Mouse (Mus musculus) thymus, postnatal 0 days (tissue): ENCODE measurements around the gene Ror1. TPM values are rescaled to one million over a fixed set of nuclear protein-coding genes. Genes with fewer than 3 reads are reported as not detected.

Experiments used
- DNase-seq: peaks from one replicate; pipeline ENCODE4 v3.0.0-alpha.2; 2015; ENCODE audit warnings: low spot score
- polyA plus RNA-seq: library from polyadenylated mRNA; unstranded; fragments of >200 nt; fragmentation: Nextera tagmentation; extraction: Ambion mirVana; gene quantifications from 2 replicates; pipeline ENCODE4 v1.2.1, GENCODE M21; 2015

Ror1 gene
- polyA plus RNA-seq, 1 experiment from 2014 or later, result 2.6 TPM

- no peak for DNase-seq
Observed at GRCm38 (mm10) chr4:100462493-100463120, 367.0 kb downstream of the Ror1 start.

DNA sequence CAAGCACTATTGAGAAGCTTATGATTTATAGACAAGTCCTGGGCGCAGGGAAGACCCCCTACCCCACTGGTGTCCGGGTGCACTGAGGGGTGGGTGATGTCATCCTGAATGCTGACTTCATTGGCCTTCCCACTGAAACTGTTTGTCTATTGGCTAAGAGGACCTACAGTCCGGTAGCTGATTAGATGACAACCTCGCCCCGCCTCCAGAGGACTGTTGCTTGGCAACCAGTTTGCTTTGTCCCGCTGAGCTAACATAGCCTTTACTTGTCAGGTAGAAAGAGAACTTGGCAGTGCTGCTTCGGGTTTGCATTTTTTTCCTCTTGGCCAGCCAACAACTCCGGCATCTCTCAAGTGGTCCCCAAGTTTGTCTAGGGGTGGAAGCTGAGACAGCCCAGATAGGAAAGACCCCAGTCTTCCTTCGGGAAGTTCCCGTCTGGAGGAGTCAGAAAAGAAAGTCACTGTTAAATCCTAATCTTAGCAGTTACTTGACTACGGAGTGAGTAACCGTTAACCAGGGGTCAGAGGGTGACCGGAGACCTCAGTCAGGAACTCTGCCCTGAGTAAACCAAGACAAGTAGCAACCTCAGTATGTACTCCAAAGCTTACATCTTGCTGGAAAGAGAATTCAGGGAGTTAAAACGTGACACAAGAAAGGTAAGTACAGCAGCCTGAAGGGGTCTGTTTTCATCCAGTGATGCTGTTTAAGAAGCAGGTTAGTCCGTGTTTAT lies 383.2 kb downstream of the Ror1 start, which contains the start of gene Ube2u:
Gene Ube2u, plus strand, starts transcription at position 258 of the 730 bp plus-strand sequence.
- DNase-seq, result no peak

- DNase-seq, result no peak
Observed at GRCm38 (mm10) chr4:100488447-100488846, 392.9 kb downstream of the Ror1 start.

Other genes starting within 250 kb of the Ror1 start
- 42.0 and 42.9 TPM in 2 replicates for gene Pgm1, start 166.4 kb upstream of the Ror1 start, polyA plus RNA-seq
- gene Itgb3bp, start 166.0 kb upstream of the Ror1 start, polyA plus RNA-seq, result 46.1 and 47.1 TPM in 2 replicates